Comparison of ENCODE assay signal across 8 mouse cellular contexts in genomic region chr13:101692239-101692784, GRCm38 (mm10).
DNase-seq lines count a peak whose midpoint lies in the region; ATAC-seq and TF ChIP-seq lines count a peak whose summit lies in the region.

No protein-coding gene starts in this region.

- H3K4me2 ChIP-seq in lung, embryonic 15.5 days, result peak overlapping the region; percentile 79
- peak overlapping the region; percentile 68 for H3K4me2 ChIP-seq in heart, embryonic 12.5 days
- peak overlapping the region; percentile 77 for H3K4me2 ChIP-seq in limb, embryonic 15.5 days

- peaks cover 37% of the 10 kb centered on the region for H3K4me1 ChIP-seq in lung, embryonic 15.5 days
- no peaks in the 10 kb centered on the region; the same call in 1 of the 2 replicates for H3K4me1 ChIP-seq in cortical plate, adult 2 months (ENCODE audit: control insufficient read depth, insufficient read depth, low read length)
- H3K4me1 ChIP-seq in heart, embryonic 12.5 days (replicated peaks), result peaks cover 39% of the 10 kb centered on the region
- H3K4me1 ChIP-seq in limb, embryonic 15.5 days, result peaks cover 52% of the 10 kb centered on the region
- H3K4me1 ChIP-seq in olfactory bulb, adult 2 months (ENCODE audit: control insufficient read depth, insufficient read depth, low read length), result peaks cover 24% of the 10 kb centered on the region

- peak overlapping the region; percentile 52 for H3K27ac ChIP-seq in lung, embryonic 15.5 days
- peak overlapping the region; percentile 52 for H3K27ac ChIP-seq in cortical plate, adult 2 months (ENCODE audit: insufficient read depth, low read length)
- peak overlapping the region; percentile 75 for H3K27ac ChIP-seq in heart, embryonic 12.5 days (ENCODE audit: poor library complexity, severe bottlenecking)
- H3K27ac ChIP-seq in limb, embryonic 15.5 days, result peak overlapping the region; percentile 67
- H3K27ac ChIP-seq in olfactory bulb, adult 2 months (ENCODE audit: insufficient read depth, low read depth, low read length), result peak overlapping the region; percentile 73

- DNase-seq in lung, postnatal 25 days (ENCODE audit: low spot score), result no peak
- DNase-seq in kidney, postnatal 10 days, result peak; percentile 52
- no peak for DNase-seq in thymus, adult 18-20 months

- no peak for TF ChIP-seq CTCF in cortical plate, adult 2 months (IDR thresholded peaks at IDR 0.05; ENCODE audit: extremely low read depth, insufficient read depth, low read length)
- no peak for TF ChIP-seq CTCF in olfactory bulb, adult 2 months (IDR thresholded peaks at IDR 0.05; ENCODE audit: insufficient read depth, low read depth, low read length)

- no peak for ATAC-seq in lung, embryonic 15.5 days (ENCODE audit: borderline replicate concordance, extremely low read depth, low FRiP score, low TSS enrichment)
- ATAC-seq in heart, embryonic 12.5 days (ENCODE audit: insufficient number of reproducible peaks, low FRiP score), result peak; percentile 58
- ATAC-seq in limb, embryonic 15.5 days (ENCODE audit: insufficient number of reproducible peaks, low FRiP score, low TSS enrichment, low read depth), result no peak; the same call in 1 of the 2 replicates

- peak overlapping the region; percentile 5; the same call in 1 of the 2 replicates for H3K9ac ChIP-seq in lung, embryonic 15.5 days
- H3K9ac ChIP-seq in heart, embryonic 12.5 days, result peak overlapping the region; percentile 56; the same call in 1 of the 2 replicates
- 0 out of 2 replicates have a peak overlapping the region, but pooled peaks have one; percentile 1 for H3K9ac ChIP-seq in limb, embryonic 15.5 days

- no peaks in the 10 kb centered on the region for H3K9me3 ChIP-seq in lung, embryonic 15.5 days
- no peaks in the 10 kb centered on the region for H3K9me3 ChIP-seq in heart, embryonic 12.5 days (replicated peaks)
- H3K9me3 ChIP-seq in limb, embryonic 15.5 days, result no peaks in the 10 kb centered on the region

- peak; percentile 97 for TF ChIP-seq POLR2A in cortical plate, adult 2 months (IDR thresholded peaks at IDR 0.05; ENCODE audit: extremely low read depth, insufficient read depth, low read length)
- peak; percentile 29; the same call in 1 of the 2 replicates for TF ChIP-seq POLR2A in olfactory bulb, adult 2 months (IDR thresholded peaks at IDR 0.05; ENCODE audit: insufficient read depth, low read depth, low read length)

- H3K36me3 ChIP-seq in lung, embryonic 15.5 days, result peaks cover 14% of the 10 kb centered on the region
- peaks cover 13% of the 10 kb centered on the region for H3K36me3 ChIP-seq in heart, embryonic 12.5 days
- peaks cover 16% of the 10 kb centered on the region for H3K36me3 ChIP-seq in limb, embryonic 15.5 days

- no peaks in the 10 kb centered on the region for H3K27me3 ChIP-seq in lung, embryonic 15.5 days
- H3K27me3 ChIP-seq in heart, embryonic 12.5 days (replicated peaks), result no peaks in the 10 kb centered on the region
- H3K27me3 ChIP-seq in limb, embryonic 15.5 days, result no peaks in the 10 kb centered on the region

- H3K4me3 ChIP-seq in lung, embryonic 15.5 days, result peak overlapping the region; percentile 11
- peak overlapping the region; percentile 37 for H3K4me3 ChIP-seq in cortical plate, adult 2 months (ENCODE audit: insufficient read depth, low read length)
- H3K4me3 ChIP-seq in heart, embryonic 12.5 days, result peak overlapping the region; percentile 44
- peak overlapping the region; percentile 54 for H3K4me3 ChIP-seq in limb, embryonic 15.5 days
- H3K4me3 ChIP-seq in olfactory bulb, adult 2 months (ENCODE audit: insufficient read depth, low read depth, low read length), result peak overlapping the region; percentile 40

- 37% methylated on average over 17 of the region's 17 CpGs for WGBS in lung, embryonic 15.5 days
- 24% methylated on average over 17 of the region's 17 CpGs for WGBS in heart, embryonic 12.5 days
- 14% methylated on average over 17 of the region's 17 CpGs for WGBS in limb, embryonic 15.5 days
- 21% methylated on average over 17 of the region's 17 CpGs for WGBS in olfactory bulb, adult 2 months

Comparison
In these comparisons a context has a peak if more than half of its experiments do, and no peak if none do; other contexts are left out.
1. H3K9ac ChIP-seq: peak in every context shown above with its lines; median percentile 56 in heart, embryonic 12.5 days; 5 in lung, embryonic 15.5 days; 1 in limb, embryonic 15.5 days.